Mouse (Mus musculus) liver, embryonic 16.5 days (tissue): ENCODE data around the gene Oaz1. TPM values are rescaled to one million over a fixed set of nuclear protein-coding genes. Genes with fewer than 3 reads are reported as not detected.

Source experiments
- ATAC-seq: fragments of 200-750 bp; cut with Nextera tagmentation; 2 replicates; pipeline ENCODE4 v1.8.0; 2017; ENCODE audit warnings: low read depth, mild to moderate bottlenecking, moderate number of reproducible peaks, moderate library complexity
- H3K27ac ChIP-seq: fragments of 300-500 bp; sonication (generic); 2 replicates; pipeline ENCODE4 v1.5.1; 2014; ENCODE audit warnings: mild to moderate bottlenecking, low read length
- H3K27me3 ChIP-seq: fragments of 300-500 bp; sonication (generic); 2 replicates; pipeline ENCODE4 v1.6.1; 2014; ENCODE audit warnings: low read depth, low read length, mixed read lengths; ENCODE audit not compliant: control insufficient read depth, insufficient read depth
- H3K36me3 ChIP-seq: fragments of 300-500 bp; sonication (generic); 2 replicates; pipeline ENCODE4 v1.6.1; 2014; ENCODE audit warnings: mild to moderate bottlenecking; ENCODE audit not compliant: control insufficient read depth, insufficient read depth
- H3K4me1 ChIP-seq: fragments of 300-500 bp; sonication (generic); 2 replicates; pipeline ENCODE4 v1.6.1; 2014; ENCODE audit warnings: low read depth, low read length, mixed read lengths; ENCODE audit not compliant: control insufficient read depth
- H3K4me2 ChIP-seq: fragments of 300-500 bp; sonication (generic); 2 replicates; pipeline ENCODE4 v1.6.1; 2014; ENCODE audit warnings: low read depth, low read length, mixed read lengths
- H3K4me3 ChIP-seq: fragments of 300-500 bp; sonication (generic); 2 replicates; pipeline ENCODE4 v1.5.1; 2014; ENCODE audit warnings: low read depth, mild to moderate bottlenecking, low read length
- H3K9ac ChIP-seq: fragments of 300-500 bp; sonication (generic); 2 replicates; pipeline ENCODE4 v1.6.1; 2014; ENCODE audit warnings: low read depth, low read length
- H3K9me3 ChIP-seq: fragments of 300-500 bp; sonication (generic); replicated peaks from 2 replicates; pipeline ENCODE4 v1.6.1; 2016; ENCODE audit warnings: low read length; ENCODE audit not compliant: control insufficient read depth
- WGBS: fragments of 180-500 bp; shearing (Covaris S2); extraction: QIAGEN DNeasy Blood & Tissue Kit; methylation state at CpG from one replicate; pipeline ENCODE4 v1.1.7; 2014; ENCODE audit not compliant: insufficient replicate concordance; 5-methylcytosine and 5-hydroxymethylcytosine counted together
- polyA plus RNA-seq: library from polyadenylated mRNA; unstranded; fragments of >200 nt; fragmentation: Nextera tagmentation; extraction: Ambion mirVana; gene quantifications from 2 replicates; pipeline ENCODE4 v1.2.1, GENCODE M21; 2015

Oaz1 gene
- polyA plus RNA-seq, 1 experiment from 2014 or later, result 1,382 TPM

- Histone ChIP-seq H3K9me3 (no peaks in the 10 kb centered on the region), H3K27ac (no peak overlapping the region), H3K36me3 (peaks cover 36% of the 10 kb centered on the region), H3K9ac (peak overlapping the region; percentile 42), H3K4me1 (peaks cover 38% of the 10 kb centered on the region), H3K4me3 (peak overlapping the region; percentile 57), H3K27me3 (peaks cover 50% of the 10 kb centered on the region), H3K4me2 (peak overlapping the region; percentile 78)
- ATAC-seq, result 0 out of 2 replicates have a peak, but pooled peaks have one; percentile 1
- WGBS, result 54% methylated on average over 34 of the region's 34 CpGs
Observed at GRCm38 (mm10) chr10:80806341-80807056, 20.0 kb upstream of the Oaz1 start.

GRCm38 (mm10) chr10:80807057-80807627 lies 19.3 kb upstream of the Oaz1 start:
- no peaks in the 10 kb centered on the region for H3K9me3 ChIP-seq
- H3K9ac ChIP-seq, result peak overlapping the region; percentile 42
- under 1% methylated on average over 58 of the region's 58 CpGs for WGBS
- ATAC-seq, result peak; percentile 59
- H3K27me3 ChIP-seq, result peaks cover 53% of the 10 kb centered on the region
- peak overlapping the region; percentile 78 for H3K4me2 ChIP-seq
- H3K36me3 ChIP-seq, result peaks cover 29% of the 10 kb centered on the region
- peak overlapping the region; percentile 57 for H3K4me3 ChIP-seq
- no peak overlapping the region for H3K27ac ChIP-seq
- peaks cover 38% of the 10 kb centered on the region for H3K4me1 ChIP-seq

DNA sequence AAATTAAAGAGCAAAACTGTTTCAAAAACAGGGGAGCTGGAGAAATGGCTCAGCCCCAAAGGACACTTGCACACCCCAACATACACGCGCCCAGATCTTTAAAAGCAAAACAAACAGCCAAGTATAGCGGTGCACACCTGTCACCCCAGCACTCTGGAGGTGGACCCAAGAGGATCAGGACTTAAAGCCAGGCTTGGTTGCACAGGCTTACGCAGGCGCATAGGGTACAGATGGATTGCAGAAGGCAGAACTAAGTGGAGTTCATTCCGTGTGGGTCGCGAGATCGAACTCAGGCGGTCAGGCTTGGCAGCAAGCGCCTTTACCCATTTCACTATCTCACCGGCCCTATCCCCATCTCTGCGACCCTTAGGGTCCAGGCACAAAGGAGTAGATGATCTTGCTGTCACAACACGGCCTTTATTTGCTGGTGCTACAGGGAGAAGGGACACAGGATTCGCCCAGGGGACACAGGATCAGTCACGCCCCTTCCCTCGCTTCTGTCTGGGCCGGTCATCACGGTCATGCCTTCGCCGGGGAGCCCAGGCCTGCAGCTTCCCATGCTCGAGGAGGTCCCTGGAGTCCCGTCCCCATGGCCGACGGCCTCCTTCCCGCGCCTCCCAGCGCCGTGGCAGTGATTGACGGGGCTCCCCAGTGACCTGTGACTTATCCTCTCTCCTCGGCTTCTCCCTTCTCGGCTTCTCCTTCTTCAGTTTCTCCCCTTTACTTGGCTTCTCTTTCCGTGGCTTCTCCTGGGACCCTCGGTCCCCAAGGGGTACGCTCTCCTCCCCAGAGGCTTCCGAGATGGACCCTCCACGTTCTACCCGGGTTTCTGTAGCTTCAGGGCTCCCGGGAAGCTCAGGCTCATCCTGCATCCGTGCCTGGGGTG lies 18.1 kb upstream of the Oaz1 start:
- WGBS, result 20% methylated on average over 40 of the region's 40 CpGs
- Histone ChIP-seq H3K4me3 (no peak overlapping the region), H3K4me1 (peaks cover 38% of the 10 kb centered on the region), H3K27ac (no peak overlapping the region), H3K36me3 (peaks cover 17% of the 10 kb centered on the region), H3K9ac (no peak overlapping the region), H3K9me3 (no peaks in the 10 kb centered on the region), H3K4me2 (0 out of 2 replicates have a peak overlapping the region, but pooled peaks have one; percentile 0), H3K27me3 (peaks cover 60% of the 10 kb centered on the region)
- no peak for ATAC-seq

GRCm38 (mm10) chr10:80808985-80809632 lies 17.3 kb upstream of the Oaz1 start:
- no peak overlapping the region for H3K27ac ChIP-seq
- H3K36me3 ChIP-seq, result peaks cover 9% of the 10 kb centered on the region
- H3K27me3 ChIP-seq, result peaks cover 61% of the 10 kb centered on the region
- no peak overlapping the region for H3K9ac ChIP-seq
- H3K4me2 ChIP-seq, result no peak overlapping the region
- no peak for ATAC-seq
- H3K4me3 ChIP-seq, result no peak overlapping the region
- peaks cover 38% of the 10 kb centered on the region for H3K4me1 ChIP-seq
- no peaks in the 10 kb centered on the region for H3K9me3 ChIP-seq
- WGBS, result 11% methylated on average over 18 of the region's 18 CpGs

GRCm38 (mm10) chr10:80810084-80810483 lies 16.4 kb upstream of the Oaz1 start:
- peaks cover 61% of the 10 kb centered on the region for H3K27me3 ChIP-seq
- H3K9ac ChIP-seq, result no peak overlapping the region
- no peak overlapping the region for H3K4me2 ChIP-seq
- no peak overlapping the region for H3K27ac ChIP-seq
- no peaks in the 10 kb centered on the region for H3K9me3 ChIP-seq
- no peaks in the 10 kb centered on the region for H3K36me3 ChIP-seq
- no peak overlapping the region for H3K4me3 ChIP-seq
- peaks cover 36% of the 10 kb centered on the region for H3K4me1 ChIP-seq
- ATAC-seq, result no peak
- 10% methylated on average over 19 of the region's 20 CpGs for WGBS

GRCm38 (mm10) chr10:80812391-80813041 lies 13.9 kb upstream of the Oaz1 start:
- 47% methylated on average over 5 of the region's 5 CpGs for WGBS
- H3K4me3 ChIP-seq, result no peak overlapping the region
- H3K9me3 ChIP-seq, result no peaks in the 10 kb centered on the region
- H3K4me1 ChIP-seq, result peaks cover 12% of the 10 kb centered on the region
- no peak overlapping the region for H3K9ac ChIP-seq
- H3K4me2 ChIP-seq, result no peak overlapping the region
- no peaks in the 10 kb centered on the region for H3K36me3 ChIP-seq
- ATAC-seq, result no peak
- H3K27me3 ChIP-seq, result peaks cover 48% of the 10 kb centered on the region
- no peak overlapping the region for H3K27ac ChIP-seq

DNA sequence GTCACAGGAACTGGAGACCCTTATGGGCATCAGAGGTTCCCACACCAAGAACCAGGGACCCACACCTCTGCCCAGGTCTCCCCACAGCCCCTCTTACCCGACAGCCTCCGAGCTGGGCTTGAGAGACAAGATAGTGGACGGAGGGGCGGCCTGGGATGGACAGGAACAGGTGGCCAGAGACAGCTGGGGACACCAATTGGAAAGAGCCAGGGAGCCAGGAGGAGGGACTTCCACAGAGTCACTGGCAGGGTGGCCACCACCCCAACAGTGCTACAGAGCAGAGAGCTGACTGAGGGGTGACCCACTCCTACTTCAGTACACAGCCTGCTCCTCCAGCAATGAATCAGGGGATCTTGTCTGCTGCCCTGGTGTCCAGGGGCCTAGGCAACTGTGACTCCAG lies 13.1 kb upstream of the Oaz1 start, which contains the start of gene Jsrp1:
TSS of gene Jsrp1 (minus strand) at position 133 of the 400 bp plus-strand sequence.
- Histone ChIP-seq H3K4me2 (no peak within 1 kb of the TSS), H3K9me3 (no peaks in the 10 kb centered on the region), H3K27ac (no peak within 1 kb of the TSS), H3K4me1 (peaks cover 7% of the 10 kb centered on the region), H3K4me3 (no peak within 1 kb of the TSS), H3K27me3 (peaks cover 39% of the 10 kb centered on the region), H3K36me3 (no peaks in the 10 kb centered on the region), H3K9ac (no peak within 1 kb of the TSS)
- ATAC-seq, result no peak
- WGBS, result 71% methylated on average over 4 of the region's 4 CpGs

- ATAC-seq, result no peak
- WGBS, result 53% methylated on average over 7 of the region's 7 CpGs
- H3K36me3 ChIP-seq, result no peaks in the 10 kb centered on the region
Observed at GRCm38 (mm10) chr10:80814800-80815199, 11.7 kb upstream of the Oaz1 start.

More at GRCm38 (mm10) chr10:80814800-80815199, 11.7 kb upstream of the Oaz1 start:
- Histone ChIP-seq H3K9ac (no peak overlapping the region), H3K27ac (no peak overlapping the region), H3K4me2 (no peak overlapping the region), H3K27me3 (peaks cover 25% of the 10 kb centered on the region), H3K4me3 (no peak overlapping the region), H3K4me1 (peaks cover 17% of the 10 kb centered on the region), H3K9me3 (no peaks in the 10 kb centered on the region)
